Mouse (Mus musculus) adrenal gland, adult 2 months (tissue): Measurements from ENCODE around the gene Vmn1r13. TPM values are rescaled to one million over a fixed set of nuclear protein-coding genes. Genes with fewer than 3 reads are reported as not detected.
"Not testable (repeated sequence)": the region's sequence is repeated elsewhere in the genome, so short reads cannot be mapped to it uniquely, and the experiment has no call there.

Experiments
- DNase-seq: peaks from one replicate; pipeline ENCODE4 v3.0.0; 2021
- long read RNA-seq: library from polyadenylated mRNA; stranded (forward); transcript quantifications from one replicate; pipeline ENCODE4 v2.0.0, GENCODE M21; 2021
- polyA plus RNA-seq: library from polyadenylated mRNA; depleted of rRNA; stranded (reverse); fragments of >200 nt; gene quantifications from 2 replicates; pipeline ENCODE4 v1.2.3, GENCODE M21; 2012; rRNA removed
- total RNA-seq, 2 experiments: library from RNA; stranded (reverse); gene quantifications; 2 replicates each; pipeline ENCODE4 v1.2.3; 2021

Vmn1r13 gene
- total RNA-seq, result not detected
- not detected in 2 replicates for polyA plus RNA-seq
- long read RNA-seq, result 0 reads

GRCm38 (mm10) chr6:57202990-57203389 is at the start of gene Vmn1r13:
TSS of gene Vmn1r13 (plus strand) at chr6:57203290.
- not testable (repeated sequence) for DNase-seq

GRCm38 (mm10) chr6:57156619-57157018 is 46.5 kb upstream of the Vmn1r13 start, which contains the start of gene Vmn1r12:
TSS of gene Vmn1r12 (plus strand) at chr6:57156919.
- no peak for DNase-seq

- DNase-seq, result not testable (repeated sequence)
Measured at GRCm38 (mm10) chr6:57190016-57190415, 13.1 kb upstream of the Vmn1r13 start.

GRCm38 (mm10) chr6:57231386-57231785 is 28.3 kb downstream of the Vmn1r13 start, which contains the start of gene Vmn1r14:
TSS of gene Vmn1r14 (plus strand) at chr6:57231686.
- DNase-seq, result no peak

GRCm38 (mm10) chr6:57257652-57258051 is 54.6 kb downstream of the Vmn1r13 start, which contains the start of gene Vmn1r15:
TSS of gene Vmn1r15 (plus strand) at chr6:57257952.
- no peak for DNase-seq

GRCm38 (mm10) chr6:57260990-57261389 is 57.9 kb downstream of the Vmn1r13 start:
- no peak for DNase-seq

Other genes with a start within 250 kb of the Vmn1r13 start
- not detected for gene Vmn1r5, start 233.0 kb upstream of the Vmn1r13 start, total RNA-seq
- not detected in 2 replicates for gene Vmn1r5, start 233.0 kb upstream of the Vmn1r13 start, polyA plus RNA-seq
- not detected for gene Vmn1r6, start 206.0 kb upstream of the Vmn1r13 start, total RNA-seq
- gene Vmn1r6, start 206.0 kb upstream of the Vmn1r13 start, polyA plus RNA-seq, result not detected in 2 replicates
- gene Vmn1r7, start 178.0 kb upstream of the Vmn1r13 start, total RNA-seq, result not detected
- gene Vmn1r7, start 178.0 kb upstream of the Vmn1r13 start, polyA plus RNA-seq, result not detected in 2 replicates
- gene Vmn1r8, start 171.0 kb upstream of the Vmn1r13 start, total RNA-seq, result not detected
- gene Vmn1r8, start 171.0 kb upstream of the Vmn1r13 start, polyA plus RNA-seq, result not detected in 2 replicates
- gene Vmn1r9, start 136.5 kb upstream of the Vmn1r13 start, total RNA-seq, result not detected
- gene Vmn1r9, start 136.5 kb upstream of the Vmn1r13 start, polyA plus RNA-seq, result not detected in 2 replicates
- gene Vmn1r10, start 93.8 kb upstream of the Vmn1r13 start, total RNA-seq, result not detected
- not detected in 2 replicates for gene Vmn1r10, start 93.8 kb upstream of the Vmn1r13 start, polyA plus RNA-seq
- not detected for gene Vmn1r11, start 69.8 kb upstream of the Vmn1r13 start, total RNA-seq
- not detected in 2 replicates for gene Vmn1r11, start 69.8 kb upstream of the Vmn1r13 start, polyA plus RNA-seq
- not detected for gene Vmn1r12, start 46.4 kb upstream of the Vmn1r13 start, total RNA-seq
- not detected in 2 replicates for gene Vmn1r12, start 46.4 kb upstream of the Vmn1r13 start, polyA plus RNA-seq
- gene Vmn1r14, start 28.4 kb downstream of the Vmn1r13 start, total RNA-seq, result not detected
- gene Vmn1r14, start 28.4 kb downstream of the Vmn1r13 start, polyA plus RNA-seq, result not detected in 2 replicates
- not detected for gene Vmn1r15, start 54.7 kb downstream of the Vmn1r13 start, total RNA-seq
- not detected in 2 replicates for gene Vmn1r15, start 54.7 kb downstream of the Vmn1r13 start, polyA plus RNA-seq
- gene Vmn1r16, start 126.2 kb downstream of the Vmn1r13 start, total RNA-seq, result not detected
- not detected in 2 replicates for gene Vmn1r16, start 126.2 kb downstream of the Vmn1r13 start, polyA plus RNA-seq
- gene Vmn1r17, start 160.4 kb downstream of the Vmn1r13 start, total RNA-seq, result not detected
- not detected in 2 replicates for gene Vmn1r17, start 160.4 kb downstream of the Vmn1r13 start, polyA plus RNA-seq
- gene Vmn1r18, start 192.5 kb downstream of the Vmn1r13 start, total RNA-seq, result not detected
- not detected in 2 replicates for gene Vmn1r18, start 192.5 kb downstream of the Vmn1r13 start, polyA plus RNA-seq
- gene Vmn1r19, start 200.5 kb downstream of the Vmn1r13 start, total RNA-seq, result not detected
- gene Vmn1r19, start 200.5 kb downstream of the Vmn1r13 start, polyA plus RNA-seq, result not detected in 2 replicates
- not detected for gene Vmn1r20, start 225.6 kb downstream of the Vmn1r13 start, total RNA-seq
- not detected in 2 replicates for gene Vmn1r20, start 225.6 kb downstream of the Vmn1r13 start, polyA plus RNA-seq